Mouse (Mus musculus): ENCODE data around the gene Znfx1.

- TF ChIP-seq CTCF (IDR thresholded peaks at IDR 0.05): no peak
- TF ChIP-seq POLR2A (IDR thresholded peaks at IDR 0.05; ENCODE audit: insufficient read depth, low read depth, low read length): no peak
Measured at GRCm38 (mm10) chr2:167058814-167059387, 3.9 kb downstream of the Znfx1 start.

Measured in heart, adult 2 months (tissue).